Mouse (Mus musculus): ENCODE measurements around the gene Nek3. TPM values are rescaled to one million over a fixed set of nuclear protein-coding genes. Genes with fewer than 3 reads are reported as not detected.

Gene Nek3
- total and polyA plus RNA-seq, 2 experiments from 2014 or later, result 4.1 to 5.1 TPM

GRCm38 (mm10) chr8:22193432-22194010 is 27.3 kb upstream of the Nek3 start:
- Histone ChIP-seq H3K27ac (ENCODE audit: low read depth, low read length) (peak overlapping the region; percentile 94), H3K36me3 (ENCODE audit: insufficient read depth, low read length) (no peaks in the 10 kb centered on the region; the same call in 1 of the 2 replicates), H3K9ac (replicated peaks; ENCODE audit: low read length, poor library complexity, severe bottlenecking) (peak overlapping the region; percentile 85), H3K9me3 (ENCODE audit: low read length) (no peaks in the 10 kb centered on the region), H3K4me2 (ENCODE audit: low read depth, low read length, poor library complexity, severe bottlenecking) (peak overlapping the region; percentile 75), H3K27me3 (ENCODE audit: insufficient read depth, low read length) (no peaks in the 10 kb centered on the region), H3K4me1 (ENCODE audit: insufficient read depth, low read length) (no peaks in the 10 kb centered on the region), H3K4me3 (ENCODE audit: low read depth, low read length) (peak overlapping the region; percentile 90)
- whole genome bisulfite sequencing, result 12% methylated on average over 12 of the region's 12 CpGs
- DNase-seq (ENCODE audit: low spot score), result peak; percentile 5
- no peak for TF ChIP-seq CTCF (IDR thresholded peaks at IDR 0.05)
- ATAC-seq (ENCODE audit: low FRiP score), result no peak

GRCm38 (mm10) chr8:22192660-22193431 is 26.6 kb upstream of the Nek3 start, which contains the start of gene Vps36:
TSS of gene Vps36 (plus strand) at chr8:22192809.
- Histone ChIP-seq H3K4me2 (ENCODE audit: low read depth, low read length, poor library complexity, severe bottlenecking) (peak within 1 kb of the TSS; percentile 75), H3K9ac (replicated peaks; ENCODE audit: low read length, poor library complexity, severe bottlenecking) (peak within 1 kb of the TSS; percentile 85), H3K27ac (ENCODE audit: low read depth, low read length) (peak within 1 kb of the TSS; percentile 94), H3K9me3 (ENCODE audit: low read length) (no peaks in the 10 kb centered on the region), H3K36me3 (ENCODE audit: insufficient read depth, low read length) (no peaks in the 10 kb centered on the region; the same call in 1 of the 2 replicates), H3K4me3 (ENCODE audit: low read depth, low read length) (peak within 1 kb of the TSS; percentile 90), H3K27me3 (ENCODE audit: insufficient read depth, low read length) (no peaks in the 10 kb centered on the region), H3K4me1 (ENCODE audit: insufficient read depth, low read length) (no peaks in the 10 kb centered on the region)
- DNase-seq (ENCODE audit: low spot score) (peak; percentile 88), ATAC-seq (ENCODE audit: low FRiP score) (peak; percentile 95)
- peak; percentile 88 for TF ChIP-seq CTCF (IDR thresholded peaks at IDR 0.05)
- 1% methylated on average over 69 of the region's 73 CpGs for WGBS

GRCm38 (mm10) chr8:22185431-22186397 is 19.5 kb upstream of the Nek3 start, which contains the start of gene Ckap2:
TSS of gene Ckap2 (minus strand) at chr8:22185819.
- no peaks in the 10 kb centered on the region for H3K27me3 ChIP-seq (ENCODE audit: insufficient read depth, low read length)
- H3K27ac ChIP-seq (ENCODE audit: low read depth, low read length), result peak within 1 kb of the TSS; percentile 63; the same call in 1 of the 2 replicates
- no peaks in the 10 kb centered on the region for H3K36me3 ChIP-seq (ENCODE audit: insufficient read depth, low read length)
- H3K9me3 ChIP-seq (ENCODE audit: low read length), result no peaks in the 10 kb centered on the region
- ATAC-seq (ENCODE audit: low FRiP score) (peak; percentile 99), DNase-seq (ENCODE audit: low spot score) (peak; percentile 94)
- no peak for TF ChIP-seq CTCF (IDR thresholded peaks at IDR 0.05)
- H3K4me2 ChIP-seq (ENCODE audit: low read depth, low read length, poor library complexity, severe bottlenecking), result peak within 1 kb of the TSS; percentile 84
- WGBS, result 2% methylated on average over 62 of the region's 63 CpGs
- H3K4me3 ChIP-seq (ENCODE audit: low read depth, low read length), result peak within 1 kb of the TSS; percentile 89
- H3K9ac ChIP-seq (replicated peaks; ENCODE audit: low read length, poor library complexity, severe bottlenecking), result peak within 1 kb of the TSS; percentile 54
- no peaks in the 10 kb centered on the region for H3K4me1 ChIP-seq (ENCODE audit: insufficient read depth, low read length)

- no peak for TF ChIP-seq CTCF (IDR thresholded peaks at IDR 0.05)
- H3K27me3 ChIP-seq (ENCODE audit: insufficient read depth, low read length), result no peaks in the 10 kb centered on the region
Observed at GRCm38 (mm10) chr8:22184884-22185283, 18.6 kb upstream of the Nek3 start.

GRCm38 (mm10) chr8:22175966-22176365 is 9.7 kb upstream of the Nek3 start:
- TF ChIP-seq CTCF (IDR thresholded peaks at IDR 0.05), result no peak
- H3K36me3 ChIP-seq (ENCODE audit: insufficient read depth, low read length), result 0 out of 2 replicates have a peak, but pooled peaks cover 3% of the 10 kb centered on the region
- no peak overlapping the region for H3K4me2 ChIP-seq (ENCODE audit: low read depth, low read length, poor library complexity, severe bottlenecking)
- 98% methylated on average over 7 of the region's 7 CpGs for WGBS
- no peak overlapping the region for H3K4me3 ChIP-seq (ENCODE audit: low read depth, low read length)
- ATAC-seq (ENCODE audit: low FRiP score), result no peak
- H3K27me3 ChIP-seq (ENCODE audit: insufficient read depth, low read length), result no peaks in the 10 kb centered on the region
- no peaks in the 10 kb centered on the region for H3K4me1 ChIP-seq (ENCODE audit: insufficient read depth, low read length)
- no peaks in the 10 kb centered on the region for H3K9me3 ChIP-seq (ENCODE audit: low read length)
- DNase-seq (ENCODE audit: low spot score), result no peak
- no peak overlapping the region for H3K27ac ChIP-seq (ENCODE audit: low read depth, low read length)
- H3K9ac ChIP-seq (replicated peaks; ENCODE audit: low read length, poor library complexity, severe bottlenecking), result no peak overlapping the region

More at GRCm38 (mm10) chr8:22184884-22185283, 18.6 kb upstream of the Nek3 start:
- DNase-seq (ENCODE audit: low spot score), result peak; percentile 52
- no peaks in the 10 kb centered on the region for H3K36me3 ChIP-seq (ENCODE audit: insufficient read depth, low read length)
- H3K27ac ChIP-seq (ENCODE audit: low read depth, low read length), result no peak overlapping the region
- no peaks in the 10 kb centered on the region for H3K9me3 ChIP-seq (ENCODE audit: low read length)
- peak overlapping the region; percentile 89 for H3K4me3 ChIP-seq (ENCODE audit: low read depth, low read length)
- H3K4me2 ChIP-seq (ENCODE audit: low read depth, low read length, poor library complexity, severe bottlenecking), result peak overlapping the region; percentile 84
- H3K4me1 ChIP-seq (ENCODE audit: insufficient read depth, low read length), result no peaks in the 10 kb centered on the region
- ATAC-seq (ENCODE audit: low FRiP score), result peak; percentile 31; the same call in 1 of the 2 replicates
- 3% methylated on average over 3 of the region's 3 CpGs for WGBS
- H3K9ac ChIP-seq (replicated peaks; ENCODE audit: low read length, poor library complexity, severe bottlenecking), result no peak overlapping the region

Measured in midbrain, postnatal 0 days (tissue).